Mouse (Mus musculus) thymus, postnatal 0 days (tissue): ENCODE measurements around the gene Neurl2. TPM values are rescaled to one million over a fixed set of nuclear protein-coding genes. Genes with fewer than 3 reads are reported as not detected.
"Not testable (repeated sequence)": the region's sequence is repeated elsewhere in the genome, so short reads cannot be mapped to it uniquely, and the experiment has no call there.

Experiments
- DNase-seq: peaks from one replicate; pipeline ENCODE4 v3.0.0-alpha.2; 2015; ENCODE audit warnings: low spot score
- polyA plus RNA-seq: library from polyadenylated mRNA; unstranded; fragments of >200 nt; fragmentation: Nextera tagmentation; extraction: Ambion mirVana; gene quantifications from 2 replicates; pipeline ENCODE4 v1.2.1, GENCODE M21; 2015

The Neurl2 gene
- polyA plus RNA-seq = 5.3 and 5.9 TPM in 2 replicates

DNA sequence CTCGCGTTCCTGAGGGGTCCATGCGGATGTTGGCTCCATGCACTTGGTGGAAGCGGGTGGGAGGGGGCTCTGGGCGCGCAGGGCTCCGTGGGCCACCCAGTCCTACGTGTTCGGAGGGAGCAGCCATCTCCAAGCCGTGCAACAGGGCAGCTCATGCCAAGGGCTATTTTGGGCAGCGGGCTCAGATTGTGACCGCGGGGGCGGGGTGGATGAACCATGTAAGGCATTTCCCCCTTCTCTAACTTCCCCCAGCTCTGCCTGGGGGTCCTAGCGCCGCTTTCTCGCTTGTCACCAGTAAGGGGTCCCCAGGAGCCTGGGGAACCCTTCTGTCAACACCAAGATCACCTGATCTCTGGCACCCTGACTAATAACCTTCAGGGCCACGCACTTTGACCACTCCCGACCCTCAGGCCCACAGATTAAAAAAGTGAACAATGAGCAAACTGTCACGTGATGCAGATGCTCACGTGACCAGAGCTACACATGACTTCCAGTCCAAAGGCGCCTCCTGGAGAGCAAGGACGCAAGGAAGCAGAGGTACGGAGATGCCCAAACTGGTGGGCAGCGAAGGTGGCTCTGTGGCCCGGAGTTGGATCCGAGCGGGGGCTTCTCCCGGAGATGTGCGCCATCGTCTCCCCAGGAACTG lies at the start of gene Neurl2:
Neurl2 (minus strand) TSS at position 143 of the 646 bp plus-strand sequence.
- peak; percentile 89 for DNase-seq

GRCm38 (mm10) chr2:164882619-164883018 lies 49.4 kb upstream of the Neurl2 start:
- no peak for DNase-seq

GRCm38 (mm10) chr2:164879568-164880277 lies 46.5 kb upstream of the Neurl2 start:
- peak; percentile 98 for DNase-seq

DNA sequence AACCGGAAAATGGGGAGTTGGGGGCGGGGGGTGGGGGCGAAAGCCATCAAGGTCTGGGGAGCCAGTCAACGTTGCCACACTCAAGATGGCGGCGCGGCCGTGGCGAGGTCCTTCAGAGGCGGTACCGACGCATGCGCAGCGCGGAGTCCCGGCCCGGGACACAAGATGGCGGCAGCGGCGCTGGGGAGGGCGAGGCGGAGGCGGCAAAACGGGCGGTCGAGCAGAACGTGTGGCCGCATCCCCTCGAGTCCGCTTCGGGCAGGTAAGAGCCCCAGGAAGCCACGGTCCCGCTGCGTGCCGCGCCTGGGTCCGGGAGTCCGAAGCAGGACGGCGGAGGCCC lies 45.9 kb upstream of the Neurl2 start, which contains the start of gene Pcif1:
Pcif1 (plus strand) TSS at position 77 of the 340 bp plus-strand sequence.
- peak; percentile 95 for DNase-seq

DNA sequence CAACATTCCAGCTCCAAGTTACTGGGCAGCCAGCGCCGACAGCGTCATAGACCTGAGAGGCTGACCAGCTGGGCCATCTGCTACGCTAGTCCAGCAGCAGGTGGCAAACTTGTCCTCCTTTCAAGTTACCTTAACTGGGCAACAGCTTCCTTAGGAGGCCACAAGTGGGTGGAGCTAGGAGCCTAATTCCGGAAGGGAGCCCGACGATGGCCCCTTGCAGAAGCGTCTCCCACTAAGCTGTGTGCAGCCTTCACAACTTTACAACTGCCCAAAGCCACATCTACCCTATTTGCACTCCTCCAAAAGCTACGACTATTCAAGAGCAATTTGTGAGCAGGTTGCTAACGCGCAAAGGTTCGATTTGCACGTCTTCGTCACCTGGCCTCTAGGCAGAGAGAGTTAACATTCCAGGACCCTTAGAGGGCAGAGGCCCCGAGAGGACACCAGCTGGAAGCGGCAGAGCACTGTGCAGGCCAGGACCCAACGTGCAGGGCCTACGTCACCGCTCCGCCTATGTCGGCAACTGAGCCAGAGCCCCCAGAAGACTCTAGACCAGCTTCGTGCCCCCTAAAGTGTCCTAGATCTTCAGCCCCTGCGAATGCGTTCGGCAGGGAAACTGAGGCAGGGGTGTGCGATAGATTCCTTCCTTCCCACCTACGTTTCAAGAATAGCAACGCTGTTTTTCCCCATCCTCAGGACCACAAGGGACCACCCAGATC lies 45.4 kb upstream of the Neurl2 start:
- peak; percentile 63 for DNase-seq

- DNase-seq = not testable (repeated sequence)
Observed at GRCm38 (mm10) chr2:164877376-164878215, 44.3 kb upstream of the Neurl2 start.

DNA sequence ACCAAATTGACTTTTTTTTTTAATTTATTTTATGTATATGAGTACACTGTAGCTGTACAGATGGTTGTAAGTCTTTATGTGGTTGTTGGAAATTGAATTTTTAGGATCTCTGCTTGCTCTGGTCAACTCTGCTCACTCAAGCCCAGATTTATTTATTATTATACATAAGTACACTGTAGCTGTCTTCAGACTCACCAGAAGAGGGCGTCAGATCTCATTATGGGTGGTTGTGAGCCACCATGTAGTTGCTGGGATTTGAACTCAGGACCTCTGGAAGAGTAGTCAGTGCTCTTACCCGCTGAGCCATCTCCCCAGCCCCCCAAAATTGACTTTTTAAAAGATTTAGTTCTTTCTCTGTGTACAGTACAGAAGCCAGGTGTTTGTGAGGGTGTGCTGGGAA lies 42.4 kb upstream of the Neurl2 start:
- DNase-seq = not testable (repeated sequence)

DNA sequence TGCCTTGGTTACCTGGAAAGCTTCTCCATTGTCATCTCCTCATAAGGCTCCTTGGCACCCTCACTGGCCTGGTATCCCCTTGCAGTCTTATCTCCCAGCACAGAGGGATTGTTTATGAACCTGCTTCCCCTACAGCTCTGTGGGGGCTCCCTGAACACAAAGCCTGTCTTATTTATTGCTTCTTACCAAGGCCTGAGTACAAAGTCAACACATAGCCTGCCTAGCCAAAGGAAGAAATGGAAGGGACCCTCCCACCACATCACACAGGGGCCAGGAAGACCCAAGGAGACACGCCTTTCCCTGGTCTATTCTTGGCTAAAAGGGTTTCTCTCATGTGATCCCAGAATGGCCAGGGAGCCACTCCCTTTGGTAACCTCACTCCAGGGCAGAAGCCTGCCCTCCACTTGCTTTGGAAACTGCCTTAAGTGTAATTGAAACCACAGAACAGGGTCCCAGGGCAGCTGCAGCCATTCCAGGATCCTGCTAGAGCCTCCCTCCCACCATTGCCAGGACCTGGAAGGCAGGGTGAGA lies 41.0 kb upstream of the Neurl2 start:
- DNase-seq = no peak

DNA sequence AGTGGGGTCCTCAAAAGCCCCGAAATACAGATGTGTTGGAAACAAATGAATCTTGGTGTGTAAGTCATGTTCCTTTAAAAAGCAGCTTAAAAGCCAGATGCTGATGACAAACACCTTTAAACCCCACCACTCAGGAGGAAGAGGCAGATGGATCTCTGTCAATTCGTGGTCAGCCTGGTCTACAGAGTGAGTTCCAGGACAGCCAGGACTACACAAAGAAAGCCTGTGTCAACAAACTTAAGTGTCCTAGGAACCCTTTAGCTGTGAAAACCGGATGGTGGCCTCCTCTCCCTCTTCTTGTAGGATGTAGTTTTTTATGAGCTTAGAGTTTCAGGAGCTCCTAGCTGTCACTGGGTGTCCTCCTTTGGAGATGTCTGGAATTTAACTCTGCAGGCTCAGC lies 40.4 kb upstream of the Neurl2 start:
- no peak for DNase-seq

- no peak for DNase-seq
Observed at GRCm38 (mm10) chr2:164871602-164872303, 38.5 kb upstream of the Neurl2 start.

- no peak for DNase-seq
Observed at GRCm38 (mm10) chr2:164868491-164868890, 35.2 kb upstream of the Neurl2 start.

- peak; percentile 26 for DNase-seq
Observed at GRCm38 (mm10) chr2:164867566-164867965, 34.3 kb upstream of the Neurl2 start.

DNA sequence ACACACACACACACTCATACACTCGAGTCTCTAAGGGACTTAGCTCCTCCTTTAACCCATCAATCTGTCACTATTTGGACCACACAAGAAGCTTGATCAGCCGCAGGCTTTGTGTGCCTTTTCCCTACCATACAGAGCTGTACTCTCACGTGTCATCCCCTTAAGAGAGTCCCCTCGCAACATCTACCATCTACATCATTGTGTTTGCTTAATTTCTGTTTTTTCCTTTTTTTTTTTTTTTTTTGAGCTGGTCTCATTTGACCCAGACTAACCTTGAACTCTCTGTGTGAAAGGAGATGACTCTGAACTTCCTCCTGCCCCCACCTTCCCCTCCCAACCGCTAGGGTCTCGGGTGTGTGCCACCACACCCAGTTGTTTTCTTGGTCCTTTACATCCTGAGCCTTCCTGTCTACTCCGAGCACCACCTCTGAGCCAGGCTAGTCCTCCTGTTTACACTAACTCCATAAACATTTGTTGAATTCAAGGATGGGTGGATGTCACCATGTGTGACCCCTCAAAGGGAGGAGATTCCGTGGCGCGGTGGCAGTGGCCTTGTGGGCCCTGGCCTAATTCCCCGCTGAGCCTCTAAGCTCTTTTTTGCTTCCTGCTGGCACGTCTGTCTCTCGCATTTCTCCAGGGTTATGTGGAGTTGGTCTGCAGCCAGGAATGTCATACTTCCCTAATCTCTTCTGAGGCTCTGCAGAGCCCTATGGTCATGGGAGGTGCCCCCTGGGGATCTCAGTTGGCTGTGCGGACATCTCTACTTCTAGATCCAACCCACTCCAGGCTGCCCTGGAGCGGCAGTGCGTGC lies 33.7 kb upstream of the Neurl2 start:
- DNase-seq = no peak

- DNase-seq = no peak
Observed at GRCm38 (mm10) chr2:164864593-164864992, 31.3 kb upstream of the Neurl2 start.

DNA sequence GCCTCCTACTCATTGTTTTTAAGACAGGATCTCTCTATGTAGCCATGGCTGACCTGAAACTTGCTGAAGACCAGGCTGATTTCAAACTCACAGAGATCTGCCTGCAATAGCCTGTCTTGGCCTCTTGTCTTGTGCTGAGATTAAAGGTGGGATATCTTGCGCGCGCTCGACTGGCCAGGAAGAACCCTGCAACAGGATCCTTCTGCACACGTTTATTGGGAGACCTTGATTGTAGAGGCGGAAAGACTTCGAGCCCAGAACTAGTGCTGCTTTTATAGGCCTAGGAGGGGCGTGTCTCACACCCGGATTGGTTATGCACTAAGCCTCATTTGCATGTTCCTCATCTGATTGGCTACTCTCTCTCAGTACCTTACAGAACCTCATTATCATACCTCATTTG lies 30.2 kb upstream of the Neurl2 start:
- DNase-seq = not testable (repeated sequence)

DNA sequence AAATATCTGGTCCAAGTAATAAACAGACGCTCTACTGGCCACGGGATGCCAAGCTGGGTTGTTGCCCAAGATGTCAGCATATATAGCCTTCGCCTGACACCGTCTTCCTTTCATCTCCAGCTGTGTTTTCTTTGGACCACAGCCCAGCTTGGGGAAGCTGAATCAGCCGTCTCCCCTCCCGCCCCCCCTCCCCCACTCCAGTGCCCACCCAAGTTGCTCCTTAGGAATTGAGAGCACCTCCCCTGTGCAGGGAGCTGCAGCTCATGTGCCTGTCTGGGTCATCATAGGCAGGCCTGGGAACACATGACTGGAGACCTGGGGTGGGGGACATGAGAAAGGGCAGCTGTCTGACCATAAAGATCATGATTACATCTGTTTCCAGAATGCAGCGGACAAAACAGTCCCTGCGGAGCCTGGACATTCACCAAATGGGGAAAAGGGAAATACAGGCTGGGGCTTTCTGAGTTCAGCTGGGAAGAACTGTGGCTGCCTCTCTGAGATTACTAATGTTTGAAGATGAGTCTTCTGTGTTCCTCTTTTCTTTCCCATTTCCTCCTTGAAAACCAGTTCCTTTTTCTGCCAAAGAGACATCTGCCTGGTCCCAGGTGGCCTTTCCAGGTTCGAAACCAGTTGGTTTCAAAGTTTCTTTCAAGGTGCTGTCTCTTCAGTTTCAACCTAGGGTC lies 29.1 kb upstream of the Neurl2 start:
- DNase-seq = no peak

DNA sequence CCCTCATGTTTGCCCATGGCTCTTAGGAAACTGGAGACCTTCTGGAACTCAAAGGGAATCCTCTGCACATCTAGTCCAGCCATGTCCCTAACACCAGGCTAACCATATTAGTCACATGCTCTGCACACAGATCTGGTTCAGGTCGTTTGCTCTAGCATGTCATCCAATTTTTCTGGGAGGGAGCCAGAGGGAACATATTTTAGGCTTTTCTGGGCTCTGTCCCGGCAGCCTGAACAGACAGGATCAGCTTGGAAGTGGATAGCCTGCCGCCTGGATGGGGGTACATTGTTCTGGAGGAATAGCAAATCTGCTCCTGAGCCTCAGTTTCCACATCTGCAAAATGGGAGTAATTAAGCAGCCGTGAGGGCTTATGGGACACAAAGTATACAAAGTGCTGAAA lies 27.8 kb upstream of the Neurl2 start:
- DNase-seq = no peak

- no peak for DNase-seq
Observed at GRCm38 (mm10) chr2:164859640-164860432, 26.6 kb upstream of the Neurl2 start.
